Mouse (Mus musculus) right cerebral cortex, adult 18-20 months (tissue): ENCODE measurements around the gene Gm28845.

Experiments used
- DNase-seq: peaks from one replicate; pipeline ENCODE4 v3.0.0; 2022; ENCODE audit warnings: mixed read lengths

The Gm28845 gene

DNA sequence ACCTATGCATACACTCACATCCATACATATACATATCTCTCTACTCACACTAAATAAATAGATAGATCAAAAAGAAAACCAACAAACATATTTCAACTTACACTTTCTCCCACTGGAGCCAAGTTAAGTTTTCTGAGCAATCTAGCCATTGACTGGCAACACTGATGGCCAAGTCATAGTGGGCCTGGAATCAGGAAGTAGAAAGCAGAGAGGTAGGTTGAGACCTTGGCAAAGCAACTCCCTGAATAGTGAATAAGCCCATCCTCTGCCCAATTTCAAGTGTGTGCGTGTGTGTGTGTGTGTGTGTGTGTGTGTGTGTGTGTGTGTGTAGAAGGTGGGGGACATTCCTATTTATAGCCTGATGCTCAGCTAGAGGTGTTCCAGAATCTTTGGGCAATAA, at the start of gene Gm28845:
TSS of gene Gm28845 (minus strand) at position 121 of the 400 bp plus-strand sequence.
- no peak for DNase-seq

DNA sequence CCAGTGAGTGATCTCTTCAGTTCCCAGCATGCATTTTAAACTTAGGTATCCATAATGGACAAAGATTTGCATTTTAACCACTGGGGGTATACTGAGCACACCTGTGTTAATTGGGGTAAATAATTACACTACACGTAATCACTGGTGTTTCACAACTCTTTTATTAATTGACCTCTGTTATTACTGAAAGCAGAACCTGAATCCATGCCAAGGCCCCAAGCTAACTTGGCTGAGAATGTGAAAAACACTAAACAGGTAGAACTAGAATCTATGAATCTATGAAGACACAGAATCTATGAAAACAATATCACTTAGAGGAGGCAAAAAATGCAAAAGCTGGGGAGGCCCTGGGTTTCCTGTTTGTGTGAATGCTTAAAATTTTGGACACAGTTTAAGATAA, 48.1 kb upstream of the Gm28845 start:
- DNase-seq = no peak

DNA sequence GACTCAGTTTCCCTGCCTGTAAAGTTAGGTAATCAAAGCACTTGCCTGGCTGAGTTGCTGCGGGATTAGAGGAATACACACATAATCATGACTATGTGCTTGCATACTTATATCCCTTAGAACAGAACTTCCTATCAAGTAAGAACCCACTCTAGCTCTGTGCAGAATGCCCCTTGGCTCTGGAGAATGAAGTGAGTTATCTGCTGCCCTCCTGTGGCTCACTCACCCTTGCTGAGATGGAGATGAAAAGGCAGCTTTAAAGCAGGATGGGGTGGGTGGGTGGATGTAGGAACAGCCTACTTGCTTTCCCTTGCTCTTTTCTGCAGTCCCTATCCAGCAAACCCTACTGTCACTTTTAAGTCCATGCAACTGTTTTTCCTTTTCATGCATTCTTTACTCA, 42.9 kb upstream of the Gm28845 start:
- DNase-seq = peak; percentile 19

DNA sequence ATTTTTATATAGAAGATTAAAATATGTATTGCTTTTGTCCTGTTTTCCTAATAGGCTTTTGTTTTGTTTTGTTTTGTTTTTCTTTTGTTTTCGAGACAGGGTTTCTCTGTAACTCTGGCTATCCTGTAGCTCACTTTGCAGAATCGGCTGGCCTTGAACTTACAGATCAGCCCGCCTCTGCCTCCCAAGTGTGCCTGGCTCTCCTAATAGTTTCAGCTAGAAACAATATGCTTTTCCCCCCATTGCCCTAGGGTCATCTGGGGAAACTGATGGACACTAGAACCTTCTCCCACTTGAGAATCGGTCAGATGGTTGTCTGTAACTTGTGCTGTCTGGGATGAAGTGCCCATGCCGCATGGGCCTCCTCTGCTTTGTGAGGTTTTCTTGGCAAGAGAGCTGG, 36.8 kb upstream of the Gm28845 start:
- DNase-seq = no peak

DNA sequence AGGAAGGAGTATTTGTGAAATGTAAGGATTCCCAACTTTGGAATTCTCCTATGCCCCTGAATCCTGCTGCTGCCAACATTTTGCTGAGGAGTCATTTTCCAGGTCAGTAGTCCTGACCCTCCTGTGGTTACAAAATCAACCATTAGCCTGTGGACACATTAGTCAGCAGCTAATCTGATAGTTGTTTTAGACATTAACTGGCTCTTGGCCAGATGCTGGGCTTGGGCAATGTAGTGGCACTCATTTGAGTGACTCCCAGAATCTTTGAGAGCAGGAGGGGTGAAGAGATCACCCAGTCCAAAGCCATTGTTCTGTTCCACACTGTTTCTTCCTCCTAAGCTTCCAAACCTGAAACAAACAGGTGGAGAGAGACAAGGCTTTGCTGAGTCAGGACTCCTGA, 35.5 kb upstream of the Gm28845 start:
- no peak for DNase-seq

DNA sequence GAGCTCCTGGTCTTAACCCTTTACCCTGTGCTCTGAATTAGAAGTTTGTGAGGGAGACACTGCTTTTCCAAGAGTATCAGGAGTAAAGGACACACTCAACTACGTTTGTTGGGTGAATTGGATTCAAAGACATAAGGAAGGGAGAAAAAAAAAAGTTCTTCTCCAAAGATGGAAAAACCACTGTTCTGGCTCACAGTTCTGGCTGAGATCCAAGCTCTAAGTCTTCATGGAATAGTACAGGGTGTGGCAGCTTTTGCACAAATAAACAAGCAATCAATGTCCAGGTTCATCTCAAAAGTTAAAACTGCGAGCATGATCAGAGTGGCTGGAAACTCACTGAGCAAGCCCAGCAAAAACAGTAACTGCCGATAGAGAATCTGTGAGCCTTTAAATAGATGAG, 28.6 kb upstream of the Gm28845 start:
- DNase-seq = no peak

DNA sequence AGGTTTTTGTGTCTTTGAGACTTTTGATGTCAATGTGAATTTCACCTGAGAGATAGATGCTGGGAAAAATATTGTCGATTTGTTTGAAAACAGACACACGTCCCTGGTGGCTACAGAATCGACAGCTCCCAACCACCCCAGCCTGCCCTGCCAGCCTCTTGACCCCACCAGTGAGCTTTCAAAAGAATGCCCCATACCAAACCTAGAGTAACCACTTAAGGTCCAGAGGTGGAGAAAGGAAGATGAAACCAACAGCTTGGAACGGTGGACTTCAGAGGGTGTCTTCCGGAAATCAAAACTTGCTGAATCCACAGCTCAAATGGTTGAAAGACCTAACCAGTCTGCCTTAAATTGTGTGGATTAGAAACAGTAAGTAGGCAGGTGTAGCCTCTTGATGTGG, 28.0 kb upstream of the Gm28845 start:
- no peak for DNase-seq

DNA sequence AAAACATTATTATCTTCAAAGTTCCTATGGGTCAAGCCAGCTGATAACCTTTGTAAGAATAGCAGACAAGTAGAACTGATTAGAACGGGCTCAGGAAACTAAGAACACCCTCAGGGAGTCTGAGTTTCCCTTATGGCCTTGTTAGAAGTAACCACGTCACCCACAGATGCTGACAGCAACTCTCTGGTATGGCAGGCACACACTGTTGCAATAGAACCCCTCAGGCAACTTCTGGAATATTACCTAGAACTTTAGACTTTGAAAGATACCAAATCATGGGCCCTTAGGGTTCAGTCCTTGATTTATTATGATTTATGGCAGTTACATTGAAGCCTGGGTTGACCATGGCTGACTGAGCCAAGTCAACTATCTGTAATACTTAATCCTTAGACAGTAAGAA, 27.2 kb upstream of the Gm28845 start:
- DNase-seq = no peak

DNA sequence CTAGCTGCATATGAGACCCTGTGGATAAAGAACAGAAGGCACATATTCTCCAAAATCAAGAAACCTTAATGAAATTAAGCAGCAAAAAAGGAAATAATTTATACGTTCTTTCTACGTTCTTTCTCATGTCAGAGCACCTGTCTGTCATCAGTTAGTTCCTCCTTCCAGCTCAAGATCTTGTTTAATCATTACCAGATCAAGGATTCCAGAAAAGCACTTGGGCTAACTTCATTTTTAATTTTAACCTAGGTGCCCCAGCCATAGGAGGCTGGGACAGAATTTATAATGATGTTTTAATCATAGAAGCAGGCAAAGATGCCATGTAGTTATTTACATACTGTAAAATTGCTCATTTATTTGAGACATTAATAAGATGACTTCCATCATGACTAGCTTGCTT, 25.4 kb upstream of the Gm28845 start:
- no peak for DNase-seq

DNA sequence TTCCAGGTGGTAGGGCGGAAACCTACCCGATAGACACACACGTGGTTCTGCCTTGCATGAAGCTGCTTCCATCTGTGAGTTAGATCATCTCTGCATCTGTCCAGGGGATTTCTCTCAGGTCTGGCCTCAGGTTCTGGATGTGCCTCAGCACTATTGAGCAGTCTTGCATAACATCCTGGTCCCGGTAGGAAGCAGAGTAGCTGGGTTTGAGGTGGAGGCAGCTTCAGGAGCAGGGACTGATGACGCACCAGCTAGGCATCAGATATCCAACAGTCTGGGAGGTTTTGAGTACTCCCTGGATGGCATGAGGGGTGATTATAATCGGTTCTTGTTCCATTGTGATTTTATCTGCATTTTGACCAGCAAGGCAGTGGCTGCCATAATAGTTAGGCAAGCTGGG, 18.2 kb upstream of the Gm28845 start:
- no peak for DNase-seq

DNA sequence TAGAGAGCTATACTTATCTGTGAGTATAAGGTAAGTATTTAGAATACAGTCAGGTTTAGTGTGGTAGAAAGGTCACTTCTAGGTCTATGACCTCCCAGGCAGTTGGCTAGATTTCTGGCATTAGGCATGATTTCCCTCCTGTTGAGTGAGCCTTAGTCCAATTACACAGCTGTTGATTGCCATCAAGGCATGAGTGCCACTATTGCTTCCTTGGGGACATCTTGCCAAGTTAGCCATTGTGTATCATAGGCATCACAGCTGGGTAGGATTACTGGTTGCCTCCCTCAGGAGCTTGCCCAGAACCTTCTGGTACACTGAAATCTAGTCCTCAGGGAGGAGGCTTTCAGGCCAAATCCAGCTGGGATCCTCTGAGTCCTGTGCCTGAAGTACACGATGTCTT, 13.5 kb upstream of the Gm28845 start:
- DNase-seq = no peak

DNA sequence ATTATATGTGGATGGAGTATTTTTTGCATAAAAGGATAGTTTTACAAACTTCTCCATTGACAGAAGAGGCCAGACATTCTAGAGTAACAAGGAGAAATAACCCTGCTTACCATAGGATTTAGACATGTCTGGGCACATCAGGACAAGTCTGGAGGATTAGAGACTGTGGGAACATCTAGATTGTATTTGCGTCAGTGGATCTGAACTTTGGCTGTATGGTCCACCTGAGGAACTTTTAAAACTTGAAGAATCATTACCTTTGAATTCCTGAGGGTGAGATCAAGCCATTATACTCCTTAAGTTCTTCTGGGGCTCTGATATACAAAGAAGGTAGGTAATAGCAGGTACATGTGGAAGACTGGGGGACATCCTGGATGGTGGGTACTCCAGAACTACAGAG, 12.3 kb upstream of the Gm28845 start:
- DNase-seq = no peak

DNA sequence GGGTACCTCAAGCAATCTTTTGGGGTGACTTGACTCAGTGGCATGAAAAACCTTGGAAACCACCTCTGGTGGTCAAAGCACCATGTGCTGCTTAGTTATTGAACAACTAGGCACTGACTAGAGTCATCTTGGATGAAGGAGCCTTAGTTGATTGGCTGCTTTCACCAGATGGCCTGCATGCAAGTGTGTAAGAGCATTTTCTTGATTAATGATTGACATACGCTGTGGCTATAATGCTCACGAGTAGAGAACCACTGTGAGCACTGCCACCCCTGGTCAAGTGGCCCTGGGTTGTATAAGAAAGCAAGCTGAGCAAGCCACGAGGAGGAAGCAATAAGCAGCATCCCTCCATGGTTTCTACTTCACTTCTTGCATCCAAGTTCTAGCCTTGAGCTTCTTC, 10.9 kb upstream of the Gm28845 start:
- DNase-seq = no peak

DNA sequence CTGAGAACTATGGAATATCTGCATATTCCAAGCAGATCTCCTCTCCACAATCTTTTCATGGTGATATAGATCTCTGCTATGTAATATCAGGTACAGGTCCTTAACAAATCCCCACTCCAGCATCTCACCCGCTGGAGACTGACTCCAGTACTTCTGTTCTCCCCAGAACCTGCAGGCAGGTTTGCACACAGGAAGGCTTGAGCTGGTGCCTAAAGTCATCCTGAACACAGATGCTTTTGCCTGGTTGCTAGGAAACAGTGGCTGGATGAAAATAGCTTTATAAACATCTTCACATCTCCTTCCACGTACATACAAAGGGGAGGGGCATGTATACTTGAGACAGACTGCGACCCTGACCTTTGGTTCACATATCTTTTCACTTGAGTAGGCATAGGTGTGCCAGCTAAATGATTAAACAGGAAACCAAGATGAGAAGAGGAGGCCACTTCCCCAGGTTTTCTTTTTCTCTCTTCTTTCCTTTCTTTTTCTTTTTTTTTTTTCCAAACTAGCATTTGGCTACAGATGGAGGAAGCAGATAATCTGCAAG, 10.3 kb upstream of the Gm28845 start:
- DNase-seq = peak; percentile 10

DNA sequence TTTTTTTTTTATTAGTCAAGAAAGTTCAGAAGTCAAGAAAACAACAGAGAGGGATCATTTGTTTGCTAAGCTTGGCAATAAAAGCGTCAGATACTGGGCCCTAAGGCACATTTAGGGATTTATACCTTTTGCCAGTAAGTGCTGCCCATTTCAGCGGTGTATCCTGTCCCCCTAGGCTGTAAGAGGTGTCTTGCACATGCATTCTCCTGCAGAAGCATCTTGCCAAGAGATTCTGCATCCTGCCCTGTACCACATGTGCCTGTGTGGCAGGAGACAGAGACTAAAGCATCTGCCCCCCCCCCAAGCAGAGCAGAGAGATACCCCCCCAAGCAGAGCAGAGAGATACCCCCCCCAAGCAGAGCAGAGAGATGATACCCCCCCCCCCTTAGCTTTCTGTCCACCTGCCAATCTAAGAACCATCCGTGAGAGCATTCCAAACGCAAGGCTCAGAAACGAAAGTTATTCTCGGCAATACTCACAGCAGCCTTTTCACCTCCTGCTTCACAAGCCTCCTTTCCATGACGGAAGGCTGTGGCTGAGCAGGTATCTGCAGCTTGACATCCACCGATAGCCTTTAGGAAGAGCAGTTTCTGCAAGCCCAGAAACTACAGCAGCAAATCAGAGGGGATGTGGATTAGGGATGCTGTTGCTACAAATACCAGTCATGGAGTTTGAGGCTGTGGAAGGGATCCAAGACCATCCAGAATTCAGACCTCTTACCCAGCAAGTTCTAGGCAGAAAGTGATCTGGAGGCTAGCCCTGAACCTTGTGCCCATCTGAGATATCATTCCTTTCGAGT, 3.4 kb upstream of the Gm28845 start, which contains the start of gene D630023F18Rik:
TSS of gene D630023F18Rik (minus strand) at position 641 of the 799 bp plus-strand sequence.
- DNase-seq = peak; percentile 22

DNA sequence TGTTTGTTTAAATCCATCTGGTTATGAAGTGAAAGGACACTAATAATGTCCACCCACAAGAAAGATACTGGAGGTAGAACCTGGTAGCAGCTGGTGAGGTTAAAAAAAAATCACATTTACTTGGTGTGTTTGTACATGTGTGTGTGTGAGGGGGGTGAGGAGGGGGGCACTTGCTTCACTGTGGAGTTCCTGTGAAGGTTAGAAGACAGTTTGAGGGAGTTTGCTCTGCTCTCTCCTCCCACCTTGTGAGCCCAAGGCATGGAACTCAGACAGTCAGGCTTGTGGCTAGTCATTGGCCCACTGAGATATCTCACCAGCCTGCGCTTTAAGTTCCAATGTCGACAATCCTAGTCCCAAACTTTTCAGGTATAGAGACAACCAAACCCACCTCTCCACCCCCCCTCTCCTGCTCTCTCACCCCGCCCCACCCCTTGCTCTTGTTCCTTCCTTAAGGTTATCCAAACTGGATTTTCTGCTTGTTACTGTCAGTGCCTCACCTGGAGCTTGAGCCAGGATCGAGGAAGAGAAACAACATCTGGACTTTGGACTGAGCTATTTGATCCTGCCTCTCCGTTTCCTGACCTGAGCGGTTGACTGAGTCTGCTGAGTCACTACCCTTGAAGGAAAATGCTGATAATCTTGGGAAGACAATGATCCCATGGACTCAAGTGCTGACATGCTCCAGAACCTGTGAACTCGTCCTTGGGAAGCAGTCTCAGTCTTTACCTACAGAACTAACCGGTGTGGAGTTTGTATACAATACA, 1.0 kb downstream of the Gm28845 start:
- DNase-seq = no peak

DNA sequence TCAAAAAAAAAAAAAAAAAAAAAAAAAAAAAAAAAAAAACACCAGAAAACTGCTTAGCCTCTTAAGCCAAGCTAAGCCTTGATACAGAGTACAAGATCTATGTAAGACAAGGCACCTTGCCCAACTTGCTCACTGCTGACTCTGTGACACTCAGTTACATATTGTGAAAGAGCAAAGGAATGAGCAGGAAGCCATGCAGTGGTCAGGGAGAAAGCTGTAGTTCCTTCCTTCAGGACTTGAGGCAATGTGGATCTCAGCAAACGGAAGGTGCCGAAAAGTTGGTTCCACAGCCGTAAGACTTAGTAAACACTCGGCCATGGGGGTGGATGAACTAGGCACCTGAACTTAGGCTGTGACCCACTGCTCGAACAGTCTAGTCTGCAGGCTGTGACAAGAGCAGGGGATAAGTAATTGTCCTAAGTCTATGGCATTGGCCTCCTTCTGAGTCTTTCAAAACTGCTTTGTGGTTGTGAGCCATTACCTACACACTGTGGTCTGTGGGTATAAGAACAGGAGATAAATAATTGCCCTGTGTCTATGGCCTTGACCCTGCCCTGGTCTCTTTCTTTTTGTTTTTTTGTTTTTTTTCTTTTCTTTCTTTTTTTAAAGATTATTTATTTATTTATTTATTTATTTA, 5.7 kb downstream of the Gm28845 start:
- no peak for DNase-seq

DNA sequence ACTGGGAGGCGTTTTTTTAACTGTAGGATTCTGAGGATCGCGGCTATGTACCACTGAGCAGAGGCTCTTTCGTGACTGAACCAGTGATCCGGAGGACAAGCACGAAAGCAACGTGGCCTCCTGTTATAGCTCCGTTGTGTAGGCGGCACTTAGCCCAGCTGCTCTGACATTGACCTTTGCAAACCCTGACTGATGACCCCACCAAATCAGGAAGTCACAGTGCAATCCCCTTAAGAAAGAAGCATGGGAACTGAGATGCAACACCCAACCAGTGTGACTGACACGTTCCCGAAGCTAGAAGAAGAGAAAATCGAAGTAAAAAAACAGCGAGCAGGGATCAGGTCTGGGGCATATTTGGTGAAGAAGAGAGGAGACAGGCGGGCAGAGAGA, 6.6 kb downstream of the Gm28845 start:
- DNase-seq = no peak

DNA sequence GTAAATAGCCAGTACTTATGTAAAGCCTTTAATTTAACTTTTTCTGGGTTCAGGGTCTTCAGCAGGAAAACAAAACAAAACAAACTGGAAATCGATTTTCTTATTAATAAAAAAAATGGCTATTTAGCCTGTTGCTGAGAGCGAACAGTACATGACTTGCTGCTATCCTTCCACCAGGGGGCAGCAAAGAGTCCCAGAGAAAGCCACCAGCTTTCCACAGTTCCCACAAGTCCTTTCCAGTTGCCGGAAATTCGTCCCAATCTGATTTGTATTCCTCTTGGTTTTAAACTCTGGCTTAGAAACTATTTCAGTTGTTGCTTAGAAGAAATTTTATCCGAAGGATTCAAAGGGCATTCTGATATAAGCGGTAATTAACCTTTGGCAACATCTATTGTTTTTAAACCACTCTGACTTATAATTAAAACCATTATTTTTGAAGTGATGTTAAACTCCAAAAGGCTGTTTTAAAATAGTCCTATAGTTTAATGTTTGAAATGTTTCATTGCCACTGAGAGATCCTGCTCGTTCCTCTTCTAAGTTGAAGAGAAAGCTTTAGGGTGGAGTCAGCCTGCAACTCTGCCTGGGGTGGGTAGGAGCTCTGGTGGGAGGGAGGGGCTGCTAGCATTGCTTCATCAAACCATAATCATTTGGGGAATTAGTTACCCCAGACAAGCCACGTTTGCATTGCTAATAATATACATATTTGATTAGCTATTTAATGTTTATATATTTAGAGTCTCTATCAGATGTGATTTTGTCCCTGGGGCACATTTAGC, 7.1 kb downstream of the Gm28845 start:
- DNase-seq = peak; percentile 76

DNA sequence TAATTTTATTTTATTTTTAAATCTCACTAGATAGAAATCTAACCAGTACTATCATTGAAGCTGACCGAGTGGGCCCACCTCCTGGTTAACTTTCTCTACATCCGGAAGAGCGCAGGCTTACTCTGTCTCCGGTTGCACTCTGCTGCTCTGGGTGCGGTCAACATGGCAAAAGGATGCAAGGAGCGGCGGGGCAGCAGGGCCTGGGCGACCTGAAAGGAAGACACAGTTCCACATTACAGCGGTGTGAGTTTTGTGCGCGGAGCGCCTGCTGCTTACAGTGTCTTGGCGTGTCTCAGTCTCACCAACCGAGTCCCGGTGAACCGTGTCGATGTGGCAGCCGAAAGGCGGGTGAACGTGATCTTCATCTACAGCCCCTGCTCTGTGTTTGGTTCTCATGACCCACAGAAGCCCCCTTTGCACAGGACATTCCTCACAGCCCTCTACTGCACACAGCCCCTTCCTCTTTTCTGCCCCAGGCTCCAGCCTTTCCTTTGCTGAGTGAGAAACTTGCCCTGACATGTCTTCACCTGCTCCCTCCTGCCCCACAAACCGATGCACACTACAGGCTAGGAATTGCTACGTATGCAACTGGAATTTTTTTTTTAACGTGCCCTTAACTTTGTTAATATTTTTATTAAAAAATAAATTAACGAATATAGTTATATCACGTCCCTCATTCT, 9.5 kb downstream of the Gm28845 start:
- no peak for DNase-seq

DNA sequence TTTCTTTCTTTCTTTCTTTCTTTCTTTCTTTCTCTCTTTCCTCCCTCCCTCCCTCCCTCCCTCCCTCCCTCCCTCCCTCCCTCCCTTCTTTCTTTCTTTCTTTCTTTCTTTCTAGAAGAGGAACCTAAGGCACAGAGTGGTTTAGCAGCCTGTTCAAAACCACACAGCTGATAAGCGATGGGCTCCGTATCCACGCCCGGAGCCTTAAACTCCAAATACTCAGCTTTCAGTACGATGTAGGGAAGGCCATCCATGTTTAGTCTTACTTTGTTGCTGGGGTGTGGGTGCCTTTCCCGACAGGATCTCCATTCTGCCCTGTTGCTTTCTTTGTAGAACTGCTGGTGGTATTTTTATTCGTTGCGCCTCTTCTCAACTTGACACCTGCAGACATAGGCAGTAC, 10.2 kb downstream of the Gm28845 start:
- DNase-seq = no peak

DNA sequence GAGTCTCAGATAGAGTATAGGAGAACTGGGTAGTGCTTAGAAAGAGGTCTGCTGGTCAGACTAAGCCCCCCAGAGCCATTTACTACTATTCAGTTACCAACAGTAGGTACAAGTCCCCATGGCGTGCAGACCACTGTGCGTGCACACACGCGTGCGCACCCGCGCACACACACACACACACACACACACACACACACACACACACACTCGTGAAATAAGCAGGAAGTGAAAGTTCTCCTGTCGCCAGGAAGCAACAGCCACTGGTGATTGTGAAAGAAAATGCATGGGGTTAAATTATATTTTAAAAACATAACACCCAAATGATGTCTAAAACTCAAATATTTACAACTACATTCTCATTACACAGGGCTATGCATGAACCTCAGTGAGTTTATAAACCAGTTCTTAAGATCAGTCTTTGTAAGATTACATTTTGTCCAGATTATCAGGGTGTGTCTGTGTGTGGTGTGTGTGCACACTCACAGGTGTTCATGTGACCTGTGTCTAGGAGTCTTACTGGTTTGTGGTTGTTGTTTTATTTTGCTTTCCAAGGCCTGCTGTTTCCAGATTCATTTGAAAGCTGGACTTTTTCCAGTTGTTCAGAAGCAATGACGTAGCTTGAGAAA, 11.6 kb downstream of the Gm28845 start:
- DNase-seq = no peak
